Mouse (Mus musculus): ENCODE data around the gene Gpsm2.

DNA sequence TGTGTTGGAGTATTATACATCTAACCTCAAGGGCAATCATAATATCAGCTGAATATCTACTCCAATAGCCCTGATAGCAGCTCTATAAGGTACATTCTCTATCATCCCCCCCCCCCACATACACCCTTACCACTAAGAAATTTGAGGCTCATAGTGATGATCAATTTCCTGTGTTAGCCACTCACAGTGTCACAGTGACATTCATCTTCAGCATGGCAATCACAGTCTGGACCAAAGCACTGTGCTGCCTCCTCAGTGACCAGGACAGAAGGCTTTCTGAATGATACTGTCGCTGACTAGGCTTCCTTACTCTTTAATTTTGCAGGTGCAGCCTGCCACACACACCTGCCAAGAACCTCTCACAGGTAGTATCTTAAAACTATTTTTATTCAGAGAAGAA, 34.0 kb upstream of the Gpsm2 start:
- TF ChIP-seq CTCF (IDR thresholded peaks at IDR 0.05; ENCODE audit: borderline replicate concordance, extremely low read depth, insufficient read depth, insufficient read length): no peak
- TF ChIP-seq POLR2A (IDR thresholded peaks at IDR 0.05; ENCODE audit: borderline replicate concordance, extremely low read depth, insufficient read depth, insufficient read length, poor library complexity, severe bottlenecking): no peak
